Mouse (Mus musculus): ENCODE results near the gene Itpr3. TPM values are rescaled to one million over a fixed set of nuclear protein-coding genes. Genes with fewer than 3 reads are reported as not detected.

Itpr3 gene
- polyA plus RNA-seq (2011; ENCODE audit: insufficient read depth, insufficient read length, low read depth, missing spikeins) = 17.2 and 21.9 TPM in 2 replicates

GRCm38 (mm10) chr17:27056812-27057516 lies at the start of gene Itpr3:
Gene Itpr3 (plus strand): TSS chr17:27057304.
- no peaks in the 10 kb centered on the region for H3K9me3 ChIP-seq (replicated peaks; ENCODE audit: control insufficient read depth, insufficient read depth, low read length, poor library complexity, severe bottlenecking)
- peak within 1 kb of the TSS; percentile 81 for H3K27ac ChIP-seq (ENCODE audit: insufficient read depth, low read length)
- no peaks in the 10 kb centered on the region for H3K36me3 ChIP-seq (ENCODE audit: control insufficient read depth, insufficient read depth, low read length, poor library complexity, severe bottlenecking)
- H3K9ac ChIP-seq (ENCODE audit: low read depth, poor library complexity, severe bottlenecking) = peak within 1 kb of the TSS; percentile 68
- TF ChIP-seq POLR2A (IDR thresholded peaks at IDR 0.05; ENCODE audit: insufficient read depth, low read length) (no peak), EP300 (IDR thresholded peaks at IDR 0.05; ENCODE audit: insufficient read depth, low read depth, low read length) (0 out of 2 replicates have a peak, but pooled peaks have one; percentile 43), CTCF (IDR thresholded peaks at IDR 0.05; ENCODE audit: low read depth, low read length) (no peak)
- peaks cover 11% of the 10 kb centered on the region for H3K4me1 ChIP-seq (ENCODE audit: control insufficient read depth, insufficient read depth, low read length)
- H3K4me3 ChIP-seq (ENCODE audit: low read depth, low read length) = peak within 1 kb of the TSS; percentile 97
- H3K27me3 ChIP-seq (ENCODE audit: control insufficient read depth, insufficient read depth, low read length, poor library complexity, severe bottlenecking) = no peaks in the 10 kb centered on the region

- no peak overlapping the region for H3K4me3 ChIP-seq (ENCODE audit: low read depth, low read length)
- H3K36me3 ChIP-seq (ENCODE audit: control insufficient read depth, insufficient read depth, low read length, poor library complexity, severe bottlenecking) = no peaks in the 10 kb centered on the region
- no peak overlapping the region for H3K27ac ChIP-seq (ENCODE audit: insufficient read depth, low read length)
- TF ChIP-seq CTCF (IDR thresholded peaks at IDR 0.05; ENCODE audit: low read depth, low read length) = no peak
- TF ChIP-seq EP300 (IDR thresholded peaks at IDR 0.05; ENCODE audit: insufficient read depth, low read depth, low read length) = no peak
- H3K4me1 ChIP-seq (ENCODE audit: control insufficient read depth, insufficient read depth, low read length) = peaks cover 9% of the 10 kb centered on the region
- no peaks in the 10 kb centered on the region for H3K9me3 ChIP-seq (replicated peaks; ENCODE audit: control insufficient read depth, insufficient read depth, low read length, poor library complexity, severe bottlenecking)
- no peaks in the 10 kb centered on the region for H3K27me3 ChIP-seq (ENCODE audit: control insufficient read depth, insufficient read depth, low read length, poor library complexity, severe bottlenecking)
- no peak overlapping the region for H3K9ac ChIP-seq (ENCODE audit: low read depth, poor library complexity, severe bottlenecking)
Measured at GRCm38 (mm10) chr17:27008277-27008676, 48.8 kb upstream of the Itpr3 start.

- Histone ChIP-seq H3K36me3 (ENCODE audit: control insufficient read depth, insufficient read depth, low read length, poor library complexity, severe bottlenecking) (no peaks in the 10 kb centered on the region), H3K9ac (ENCODE audit: low read depth, poor library complexity, severe bottlenecking) (no peak overlapping the region), H3K27me3 (ENCODE audit: control insufficient read depth, insufficient read depth, low read length, poor library complexity, severe bottlenecking) (no peaks in the 10 kb centered on the region), H3K27ac (ENCODE audit: insufficient read depth, low read length) (no peak overlapping the region), H3K4me1 (ENCODE audit: control insufficient read depth, insufficient read depth, low read length) (peaks cover 5% of the 10 kb centered on the region), H3K4me3 (ENCODE audit: low read depth, low read length) (no peak overlapping the region), H3K9me3 (replicated peaks; ENCODE audit: control insufficient read depth, insufficient read depth, low read length, poor library complexity, severe bottlenecking) (no peaks in the 10 kb centered on the region)
- TF ChIP-seq CTCF (IDR thresholded peaks at IDR 0.05; ENCODE audit: low read depth, low read length) = no peak
Measured at GRCm38 (mm10) chr17:27011167-27011566, 45.9 kb upstream of the Itpr3 start.

- peaks cover 5% of the 10 kb centered on the region for H3K4me1 ChIP-seq (ENCODE audit: control insufficient read depth, insufficient read depth, low read length)
- H3K27me3 ChIP-seq (ENCODE audit: control insufficient read depth, insufficient read depth, low read length, poor library complexity, severe bottlenecking) = no peaks in the 10 kb centered on the region
- no peaks in the 10 kb centered on the region for H3K36me3 ChIP-seq (ENCODE audit: control insufficient read depth, insufficient read depth, low read length, poor library complexity, severe bottlenecking)
- no peaks in the 10 kb centered on the region for H3K9me3 ChIP-seq (replicated peaks; ENCODE audit: control insufficient read depth, insufficient read depth, low read length, poor library complexity, severe bottlenecking)
- no peak overlapping the region for H3K27ac ChIP-seq (ENCODE audit: insufficient read depth, low read length)
- no peak overlapping the region for H3K4me3 ChIP-seq (ENCODE audit: low read depth, low read length)
- no peak overlapping the region for H3K9ac ChIP-seq (ENCODE audit: low read depth, poor library complexity, severe bottlenecking)
- TF ChIP-seq CTCF (IDR thresholded peaks at IDR 0.05; ENCODE audit: low read depth, low read length) (peak; percentile 15), EP300 (IDR thresholded peaks at IDR 0.05; ENCODE audit: insufficient read depth, low read depth, low read length) (no peak)
Measured at GRCm38 (mm10) chr17:27011998-27012672, 45.0 kb upstream of the Itpr3 start.

GRCm38 (mm10) chr17:27012909-27013308 lies 44.2 kb upstream of the Itpr3 start:
- Histone ChIP-seq H3K27ac (ENCODE audit: insufficient read depth, low read length) (no peak overlapping the region), H3K36me3 (ENCODE audit: control insufficient read depth, insufficient read depth, low read length, poor library complexity, severe bottlenecking) (no peaks in the 10 kb centered on the region), H3K4me1 (ENCODE audit: control insufficient read depth, insufficient read depth, low read length) (peaks cover 5% of the 10 kb centered on the region), H3K9ac (ENCODE audit: low read depth, poor library complexity, severe bottlenecking) (no peak overlapping the region), H3K9me3 (replicated peaks; ENCODE audit: control insufficient read depth, insufficient read depth, low read length, poor library complexity, severe bottlenecking) (no peaks in the 10 kb centered on the region), H3K4me3 (ENCODE audit: low read depth, low read length) (no peak overlapping the region), H3K27me3 (ENCODE audit: control insufficient read depth, insufficient read depth, low read length, poor library complexity, severe bottlenecking) (no peaks in the 10 kb centered on the region)
- no peak for TF ChIP-seq EP300 (IDR thresholded peaks at IDR 0.05; ENCODE audit: insufficient read depth, low read depth, low read length)
- TF ChIP-seq POLR2A (IDR thresholded peaks at IDR 0.05; ENCODE audit: insufficient read depth, low read length) = no peak
- no peak for TF ChIP-seq CTCF (IDR thresholded peaks at IDR 0.05; ENCODE audit: low read depth, low read length)

Measured in ES-Bruce4 (cell line).